Mouse (Mus musculus) T-helper 17 cell (primary cell): Measurements from ENCODE around the gene Stk32c.

ENCODE experiments used
- in situ Hi-C, 2 experiments: fragments of 300-600 bp; cut with MboI, MseI; formaldehyde crosslinking; loops; 1 replicate in 1 of 2; 2 replicates in 1 of 2; pipeline ENCODE4 v1.15.1; 2025; ENCODE audit warnings: high pct_unique_total_duplicates in 2 of 2

Gene Stk32c

GRCm38 (mm10) chr7:139212754-139213745, at the start of gene Stk32c, which contains the start of gene Lrrc27:
Stk32c (minus strand) TSS chr7:139213307.
Lrrc27 (plus strand) TSS chr7:139212988.
- in situ Hi-C loops: loop anchor here in 1 of 2 experiments (25.0 kb wide), 1 partner anchor 376 kb away; the partner anchor contains the start of genes Mapk1ip1 and Ppp2r2d

DNA sequence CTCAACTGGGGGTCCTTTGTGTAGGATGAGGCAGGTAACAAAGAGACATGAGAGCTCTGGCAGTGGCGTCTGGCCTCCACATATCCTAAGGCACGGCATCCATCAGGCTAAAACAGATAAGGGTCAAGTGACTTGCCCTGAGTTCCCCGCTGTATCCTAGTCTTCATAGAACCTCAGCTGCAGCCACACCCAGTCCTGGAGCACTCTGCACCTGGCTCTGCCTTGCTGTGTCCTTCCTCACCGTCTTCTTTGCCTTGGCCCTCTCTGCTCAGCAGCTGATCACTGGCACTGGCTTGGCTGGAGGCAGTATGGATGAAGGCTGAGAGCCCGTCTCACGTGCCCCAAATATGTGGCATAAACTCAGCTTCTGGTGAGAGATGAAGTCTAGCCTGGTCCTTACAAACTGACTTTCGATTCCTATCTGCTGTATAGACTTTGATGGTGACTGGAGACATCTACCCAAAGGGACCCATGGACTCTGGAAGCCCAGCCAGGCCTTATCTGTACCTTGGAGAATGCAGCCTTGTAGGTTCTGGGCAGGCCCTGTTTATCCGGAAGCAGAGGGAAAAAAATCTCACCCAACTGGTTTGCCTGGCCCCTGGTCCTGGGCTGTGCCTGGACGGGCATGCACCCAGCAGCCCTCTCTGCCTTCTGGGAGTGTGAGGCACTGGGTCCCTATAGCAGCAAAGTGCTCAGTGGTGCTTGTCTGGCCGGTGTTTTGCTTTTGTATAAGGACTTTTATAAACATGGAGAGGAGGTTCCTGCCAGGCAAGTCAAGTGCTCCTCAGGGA, 44.8 kb upstream of the Stk32c start:
- in situ Hi-C loops: no loop called here

GRCm38 (mm10) chr7:139254626-139255025, 41.5 kb upstream of the Stk32c start:
- in situ Hi-C loops: no loop called here

DNA sequence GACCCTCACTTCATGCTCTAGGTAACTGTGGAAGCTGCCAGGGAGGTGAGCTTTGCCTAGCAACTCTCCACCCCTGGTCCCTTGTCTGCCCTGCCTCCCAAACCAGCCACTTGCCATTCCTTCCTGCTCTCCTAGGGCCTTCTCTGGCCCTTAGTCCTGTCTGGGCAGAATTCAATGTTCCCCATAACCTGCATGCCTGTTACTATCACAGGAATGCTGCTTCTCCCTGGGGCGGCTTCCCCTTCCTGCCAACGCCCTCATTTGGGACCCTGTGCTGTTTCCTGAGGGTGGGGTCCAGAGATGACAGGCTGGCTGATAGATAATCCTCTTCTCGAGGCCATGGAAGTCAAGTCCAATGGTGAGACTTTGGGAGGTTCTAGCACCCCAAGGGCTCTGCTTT, 40.4 kb upstream of the Stk32c start:
- in situ Hi-C loops: no loop called here

DNA sequence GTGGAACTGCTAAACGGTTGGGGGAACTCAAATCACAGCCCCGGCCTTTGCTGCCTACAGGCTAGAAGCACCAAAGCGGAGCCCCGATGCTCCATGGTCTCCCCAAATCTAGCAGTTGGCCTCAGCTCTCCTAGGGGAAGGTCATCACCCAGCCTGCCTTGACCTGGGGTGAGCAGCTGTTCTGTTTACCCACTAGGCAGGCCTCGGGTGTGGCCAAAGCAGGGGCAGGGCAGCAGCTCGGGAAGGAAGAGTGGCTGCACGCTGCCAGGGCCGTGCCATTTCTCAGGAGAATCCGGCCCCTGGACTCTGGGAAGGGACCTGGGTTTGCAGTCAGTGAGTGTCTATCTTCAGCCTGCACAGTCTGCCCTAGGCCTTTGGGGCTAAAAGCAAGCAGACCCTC, 39.9 kb upstream of the Stk32c start:
- in situ Hi-C loops: no loop called here

DNA sequence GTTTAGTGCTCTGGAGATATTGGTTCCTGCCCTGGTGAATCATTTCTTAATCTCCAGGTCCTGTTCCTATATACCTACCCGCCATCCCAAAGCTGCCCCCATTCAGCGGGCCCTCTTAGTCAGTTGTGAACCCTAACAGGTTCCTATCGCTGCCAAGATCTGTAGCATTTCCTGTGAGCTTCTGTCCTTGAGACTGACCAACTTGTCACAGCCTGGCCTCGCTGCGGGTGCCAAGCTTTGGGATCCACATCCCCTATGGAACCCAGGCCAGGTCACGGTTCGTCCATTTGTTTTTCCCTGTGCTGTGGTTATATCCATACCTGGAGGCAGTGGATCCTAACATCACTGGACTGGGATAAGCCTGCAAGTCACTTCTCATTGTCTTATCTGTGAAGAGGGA, 39.5 kb upstream of the Stk32c start:
- in situ Hi-C loops: no loop called here

DNA sequence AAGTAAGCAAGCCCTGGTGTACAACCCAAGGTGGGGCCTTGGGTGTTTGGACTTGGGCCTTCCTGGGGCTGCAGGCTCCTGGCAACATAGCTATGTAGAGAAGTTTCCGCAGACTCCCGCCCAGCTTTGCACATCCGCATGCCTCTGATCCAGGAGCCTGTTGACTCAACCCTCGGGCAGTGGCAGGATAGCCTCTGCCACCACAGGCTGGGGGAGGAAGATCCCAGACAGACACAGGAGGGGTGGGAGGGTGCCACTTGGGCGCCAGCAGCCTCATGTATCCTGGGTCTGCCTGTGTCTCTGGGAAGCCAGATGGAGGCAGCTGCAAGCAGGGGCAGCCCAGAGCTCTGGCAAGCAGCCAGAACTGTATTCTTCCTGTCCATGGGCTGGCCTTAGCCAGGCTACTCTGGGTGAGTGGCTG, 38.8 kb upstream of the Stk32c start:
- in situ Hi-C loops: no loop called here

DNA sequence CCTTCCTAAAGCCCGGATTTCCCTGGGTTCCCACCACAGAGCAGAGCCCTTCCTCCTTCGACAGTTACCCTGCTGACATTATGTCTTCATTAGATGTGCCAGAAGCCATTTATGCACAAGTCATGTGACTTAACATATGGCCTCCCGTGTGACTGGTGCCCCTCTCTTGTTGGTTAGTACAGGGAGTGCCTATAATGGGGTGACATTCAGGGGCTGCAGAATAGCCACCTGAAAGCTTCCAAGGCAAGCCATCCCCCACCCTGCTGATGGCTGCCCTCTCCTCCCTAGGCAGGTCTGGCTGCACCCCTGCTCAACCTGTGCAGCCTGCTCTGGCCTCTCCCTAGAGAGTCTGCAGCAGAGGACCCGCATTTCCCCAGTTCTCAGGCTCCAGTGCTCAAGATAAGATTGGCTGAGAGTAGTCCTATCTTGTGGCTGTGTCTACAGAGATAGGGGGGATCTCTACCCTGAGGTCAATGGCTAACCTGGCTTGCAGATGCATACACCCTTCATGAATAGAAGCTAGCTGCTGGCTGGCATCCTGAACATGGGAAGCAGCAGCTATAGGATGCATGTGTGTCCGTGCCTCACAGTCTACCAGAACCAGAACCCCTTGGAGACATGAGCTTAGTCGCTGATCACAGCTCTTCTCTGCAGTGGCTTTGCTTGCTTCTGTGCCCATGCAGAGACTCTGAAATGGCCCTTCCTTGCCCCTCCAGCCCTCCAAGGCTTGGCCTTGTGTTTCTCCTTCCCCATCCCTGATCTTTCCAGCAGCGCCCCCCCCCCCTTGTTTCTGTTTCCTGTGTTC, 36.5 kb upstream of the Stk32c start:
- in situ Hi-C loops: no loop called here

GRCm38 (mm10) chr7:139248615-139249405, 35.7 kb upstream of the Stk32c start:
- in situ Hi-C loops: no loop called here

GRCm38 (mm10) chr7:139247881-139248614, 34.9 kb upstream of the Stk32c start, which contains the start of gene Pwwp2b:
Pwwp2b (plus strand) TSS chr7:139248482.
- in situ Hi-C loops: no loop called here

DNA sequence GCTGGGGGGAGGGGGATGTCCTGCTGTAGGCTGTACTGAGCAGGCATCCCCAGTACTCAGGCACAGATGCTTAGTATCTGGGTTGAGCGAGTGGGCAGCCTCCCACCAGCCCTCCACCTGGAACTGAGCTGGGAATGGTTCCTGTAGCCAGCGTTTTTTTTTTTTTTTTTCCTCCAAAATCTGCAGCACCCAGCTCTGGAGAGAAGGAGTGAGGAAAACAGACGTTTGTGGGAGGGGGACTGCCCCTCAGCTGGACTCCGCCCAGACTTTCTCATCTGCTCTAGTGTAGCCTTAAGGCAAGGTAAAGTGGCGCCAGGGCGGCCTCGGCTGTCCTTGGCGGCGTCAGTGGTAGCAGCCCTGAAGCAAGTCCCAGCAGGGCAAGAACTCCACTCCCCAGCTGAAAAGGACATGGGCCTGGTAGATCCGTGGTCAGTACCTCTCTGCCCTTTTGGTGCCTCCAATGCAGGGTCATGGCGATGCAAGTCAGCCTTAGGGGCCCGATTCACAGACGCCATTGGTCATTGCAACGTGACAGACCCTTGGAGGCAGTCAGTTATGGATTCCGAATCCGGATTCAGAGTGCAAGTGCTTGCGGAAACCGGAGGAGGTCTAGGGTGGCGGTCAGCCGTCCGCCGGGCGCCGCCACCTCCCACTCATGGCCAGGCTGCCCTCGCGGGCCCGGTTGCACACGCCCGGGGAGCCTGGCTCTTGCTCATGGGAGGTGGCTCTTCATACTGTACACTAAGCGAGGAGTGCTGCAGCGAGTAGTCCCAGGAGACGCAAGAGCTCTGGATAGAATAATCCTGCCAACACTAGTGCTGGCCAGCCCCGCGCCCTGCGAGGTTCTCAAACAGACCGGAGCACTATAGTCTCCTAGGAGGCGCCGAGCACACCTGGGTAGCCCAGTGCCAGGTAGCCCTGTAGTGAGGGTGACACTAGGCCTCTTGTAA, 34.1 kb upstream of the Stk32c start:
- in situ Hi-C loops: no loop called here

DNA sequence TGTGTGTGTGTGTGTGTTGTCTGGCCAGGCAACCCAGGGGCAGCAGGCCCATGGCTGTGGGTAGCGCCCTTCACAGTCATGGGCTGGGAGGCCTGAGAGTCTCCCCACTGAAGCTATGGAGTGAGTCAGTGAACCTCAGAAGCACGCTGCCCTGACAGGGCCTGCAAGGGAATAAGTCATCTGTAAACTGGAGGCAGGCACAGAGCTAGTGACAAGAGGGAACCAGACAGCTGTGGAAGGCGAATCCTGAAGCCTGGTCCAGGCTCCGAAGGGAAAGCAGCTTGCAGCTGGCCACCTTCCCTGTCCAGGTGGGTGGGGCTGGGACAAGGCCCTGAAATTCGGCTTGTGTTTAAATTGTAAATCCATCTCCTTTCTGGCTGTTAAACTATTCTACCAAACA, 33.0 kb upstream of the Stk32c start:
- in situ Hi-C loops: no loop called here

DNA sequence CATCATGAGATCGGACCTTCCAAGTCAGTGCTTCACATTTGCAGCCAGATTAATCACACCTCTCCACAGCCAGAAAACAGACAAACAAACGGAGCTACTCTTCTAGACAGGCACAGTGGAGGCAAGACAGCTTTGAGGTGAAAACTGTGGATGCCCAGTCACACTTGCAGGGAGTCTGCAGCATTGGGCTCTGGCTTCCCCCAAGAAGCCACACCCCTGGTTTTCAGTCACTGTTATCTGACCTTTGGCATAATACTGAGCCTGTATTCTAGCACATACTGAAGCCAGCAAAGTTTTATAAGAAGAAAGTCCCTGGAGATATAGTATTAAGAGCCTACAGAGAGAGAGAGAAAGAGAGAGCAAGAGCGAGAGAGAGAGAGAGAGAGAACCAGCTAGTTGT, 26.3 kb upstream of the Stk32c start:
- in situ Hi-C loops: loop anchor here in 1 of 2 experiments (10.0 kb wide), 1 partner anchor 135 kb away; no protein-coding TSS in a partner anchor

- in situ Hi-C loops: loop anchor here in 1 of 2 experiments (10.0 kb wide), 1 partner anchor 139 kb away; no protein-coding TSS in a partner anchor
These were observed 22.7 kb upstream of the Stk32c start for GRCm38 (mm10) chr7:139235651-139236358.

- in situ Hi-C loops: loop anchor here (5.0 to 10.0 kb wide), 3 partner anchors 63 to 140 kb away; no protein-coding TSS in a partner anchor
These were observed 21.5 kb upstream of the Stk32c start for GRCm38 (mm10) chr7:139234426-139235188.

- in situ Hi-C loops: loop anchor here (5.0 to 10.0 kb wide), 3 partner anchors 64 to 141 kb away; no protein-coding TSS in a partner anchor
These were observed 20.6 kb upstream of the Stk32c start for GRCm38 (mm10) chr7:139233714-139234113.

- in situ Hi-C loops: loop anchor here (5.0 to 10.0 kb wide), 3 partner anchors 67 to 145 kb away; no protein-coding TSS in a partner anchor
These were observed 17.1 kb upstream of the Stk32c start for GRCm38 (mm10) chr7:139230241-139230640.
